Mouse (Mus musculus) neural tube, embryonic 13.5 days (tissue): Measurements from ENCODE around the gene Ifrd2. TPM values are rescaled to one million over a fixed set of nuclear protein-coding genes. Genes with fewer than 3 reads are reported as not detected.
A peak's percentile ranks its signal among the peaks of the same experiment; 100 is the strongest.

Experiments used
- ATAC-seq: fragments of 200-750 bp; cut with Nextera tagmentation; 2 replicates; pipeline ENCODE4 v1.8.0; 2017; ENCODE audit warnings: low read depth, mild to moderate bottlenecking, moderate TSS enrichment, moderate library complexity
- H3K27ac ChIP-seq: fragments of 300-500 bp; sonication (generic); replicated peaks from 2 replicates; pipeline ENCODE4 v1.5.1; 2015; ENCODE audit warnings: moderate library complexity, mild to moderate bottlenecking, inconsistent platforms
- H3K27me3 ChIP-seq: fragments of 300-500 bp; sonication (generic); 2 replicates; pipeline ENCODE4 v1.6.1; 2015; ENCODE audit warnings: mild to moderate bottlenecking, inconsistent platforms
- H3K36me3 ChIP-seq: fragments of 300-500 bp; sonication (generic); 2 replicates; pipeline ENCODE4 v1.6.1; 2015; ENCODE audit warnings: mild to moderate bottlenecking, inconsistent platforms
- H3K4me1 ChIP-seq: fragments of 300-500 bp; sonication (generic); replicated peaks from 2 replicates; pipeline ENCODE4 v1.6.1; 2015; ENCODE audit warnings: inconsistent platforms
- H3K4me2 ChIP-seq: fragments of 300-500 bp; sonication (generic); 2 replicates; pipeline ENCODE4 v1.6.1; 2015; ENCODE audit warnings: inconsistent platforms, mild to moderate bottlenecking, moderate library complexity
- H3K4me3 ChIP-seq: fragments of 300-500 bp; sonication (generic); 2 replicates; pipeline ENCODE4 v1.5.1; 2015; ENCODE audit warnings: mild to moderate bottlenecking, inconsistent platforms
- H3K9ac ChIP-seq: fragments of 300-500 bp; sonication (generic); 2 replicates; pipeline ENCODE4 v1.6.1; 2015; ENCODE audit warnings: moderate library complexity, mild to moderate bottlenecking, inconsistent platforms
- H3K9me3 ChIP-seq: fragments of 300-500 bp; sonication (generic); 2 replicates; pipeline ENCODE4 v1.6.1; 2016; ENCODE audit warnings: inconsistent platforms
- WGBS: fragments of 180-500 bp; shearing (Covaris S2); methylation state at CpG from one replicate; pipeline ENCODE4 v1.1.7; 2015; 5-methylcytosine and 5-hydroxymethylcytosine counted together
- polyA plus RNA-seq: library from polyadenylated mRNA; unstranded; fragments of >200 nt; fragmentation: Nextera tagmentation; extraction: Ambion mirVana; gene quantifications from 2 replicates; pipeline ENCODE4 v1.2.1, GENCODE M21; 2015

The Ifrd2 gene
- polyA plus RNA-seq, 1 experiment from 2014 or later: 13.5 TPM

DNA sequence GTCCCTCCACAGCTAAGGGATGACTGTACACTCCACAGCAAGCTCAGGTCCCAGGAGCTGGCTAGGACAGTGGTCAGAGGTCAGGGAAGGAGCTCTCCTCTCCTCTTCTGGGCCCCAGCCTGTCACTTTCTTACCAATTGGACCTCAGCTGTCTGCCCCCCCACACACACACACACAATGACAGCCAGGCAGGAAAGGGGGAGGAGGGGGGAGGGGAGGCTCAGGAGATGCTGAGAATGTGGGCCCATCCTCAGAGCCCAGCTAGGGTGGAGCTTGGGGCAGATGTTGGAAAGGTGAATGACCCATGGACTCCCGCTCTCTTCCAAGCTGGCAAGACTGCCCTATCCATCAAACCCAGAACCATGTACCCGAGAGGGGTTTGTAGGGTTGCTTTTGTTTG is 19.6 kb downstream of the Ifrd2 start:
- 0 out of 2 replicates have a peak overlapping the region, but pooled peaks have one; percentile 18 for H3K9ac ChIP-seq
- H3K27ac ChIP-seq: no peak overlapping the region
- H3K27me3 ChIP-seq: no peaks in the 10 kb centered on the region
- no peak for ATAC-seq
- H3K4me2 ChIP-seq: peak overlapping the region; percentile 21
- H3K36me3 ChIP-seq: no peaks in the 10 kb centered on the region
- WGBS: 52% methylated on average over 2 of the region's 2 CpGs
- H3K4me1 ChIP-seq: peaks cover 79% of the 10 kb centered on the region
- H3K9me3 ChIP-seq: no peaks in the 10 kb centered on the region
- 0 out of 2 replicates have a peak overlapping the region, but pooled peaks have one; percentile 4 for H3K4me3 ChIP-seq

DNA sequence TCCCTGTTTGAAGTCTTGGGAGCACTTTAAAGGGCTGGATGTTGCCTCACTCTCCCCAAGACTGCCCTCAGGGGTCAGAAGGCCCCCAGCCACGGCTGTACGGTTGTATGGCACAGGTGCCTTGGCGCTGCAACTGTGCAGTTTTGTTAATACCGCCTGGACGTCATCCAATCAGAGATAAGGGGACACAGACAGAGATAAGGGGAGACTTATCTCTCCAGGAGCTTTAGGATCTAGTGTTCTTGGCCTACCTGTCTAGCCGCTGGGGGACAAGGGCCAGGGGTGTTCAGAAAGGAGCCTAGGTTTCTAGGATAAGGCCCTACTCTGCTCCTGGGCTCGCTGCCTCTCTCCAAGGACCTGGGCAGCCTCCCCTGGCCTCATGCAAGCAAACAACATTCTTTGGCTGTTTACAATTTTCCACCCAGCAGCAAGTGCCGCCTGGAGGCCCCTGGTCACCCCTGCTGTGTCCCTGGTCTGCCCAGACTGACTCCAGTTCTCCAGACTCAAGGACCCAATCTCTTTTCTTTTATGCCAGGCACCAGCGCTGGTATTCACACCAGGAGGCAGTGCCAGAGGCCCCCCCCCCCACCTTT is 20.3 kb downstream of the Ifrd2 start:
- WGBS: 62% methylated on average over 9 of the region's 9 CpGs
- Histone ChIP-seq H3K4me2 (no peak overlapping the region), H3K27ac (0 out of 2 replicates have a peak overlapping the region, but pooled peaks have one; percentile 2), H3K4me1 (peaks cover 76% of the 10 kb centered on the region), H3K27me3 (no peaks in the 10 kb centered on the region), H3K36me3 (no peaks in the 10 kb centered on the region), H3K9ac (0 out of 2 replicates have a peak overlapping the region, but pooled peaks have one; percentile 5), H3K9me3 (no peaks in the 10 kb centered on the region), H3K4me3 (no peak overlapping the region)
- no peak for ATAC-seq

DNA sequence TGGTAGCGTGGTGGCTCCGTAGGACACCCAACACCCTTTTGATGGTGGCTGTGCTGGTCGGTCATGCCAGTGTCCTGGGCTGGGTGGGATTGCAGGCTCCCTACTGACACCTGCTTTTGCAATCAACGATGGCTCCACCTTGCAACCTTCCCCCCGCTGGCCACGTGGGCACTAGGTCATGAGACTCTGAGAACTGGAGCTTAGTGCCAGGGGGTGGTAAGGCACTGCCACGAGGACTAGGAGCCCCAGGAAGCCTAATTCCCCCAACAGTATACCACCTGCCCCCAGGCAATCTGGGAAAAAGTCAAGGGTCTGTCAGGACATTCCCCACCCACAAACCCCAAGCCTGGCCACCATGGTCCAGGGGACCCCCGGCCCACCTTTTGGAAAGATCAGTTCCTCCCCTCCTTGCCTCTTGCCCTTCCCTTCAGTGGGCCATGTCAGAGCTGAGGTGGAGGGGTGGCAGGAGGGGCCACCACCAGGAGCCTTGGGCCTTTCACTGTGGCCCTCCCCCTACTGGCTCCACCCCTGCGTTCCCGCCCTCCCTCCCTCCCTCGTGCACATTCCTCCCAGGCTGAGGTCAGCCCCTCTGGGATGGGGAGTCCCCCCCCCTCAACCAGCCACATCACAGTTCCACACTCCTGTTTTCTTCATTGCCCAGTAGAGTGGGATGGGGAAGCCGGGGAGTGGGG is 21.4 kb downstream of the Ifrd2 start, which contains the start of gene Sema3b:
Sema3b (minus strand) TSS at position 489 of the 692 bp plus-strand sequence.
- no peak within 1 kb of the TSS for H3K4me2 ChIP-seq
- no peaks in the 10 kb centered on the region for H3K27me3 ChIP-seq
- H3K9ac ChIP-seq: peak within 1 kb of the TSS; percentile 26; the same call in 1 of the 2 replicates
- 0 out of 2 replicates have a peak within 1 kb of the TSS, but pooled peaks have one; percentile 2 for H3K27ac ChIP-seq
- H3K4me3 ChIP-seq: no peak within 1 kb of the TSS
- no peak for ATAC-seq
- peaks cover 76% of the 10 kb centered on the region for H3K4me1 ChIP-seq
- WGBS: 52% methylated on average over 12 of the region's 12 CpGs
- H3K36me3 ChIP-seq: no peaks in the 10 kb centered on the region
- no peaks in the 10 kb centered on the region for H3K9me3 ChIP-seq

DNA sequence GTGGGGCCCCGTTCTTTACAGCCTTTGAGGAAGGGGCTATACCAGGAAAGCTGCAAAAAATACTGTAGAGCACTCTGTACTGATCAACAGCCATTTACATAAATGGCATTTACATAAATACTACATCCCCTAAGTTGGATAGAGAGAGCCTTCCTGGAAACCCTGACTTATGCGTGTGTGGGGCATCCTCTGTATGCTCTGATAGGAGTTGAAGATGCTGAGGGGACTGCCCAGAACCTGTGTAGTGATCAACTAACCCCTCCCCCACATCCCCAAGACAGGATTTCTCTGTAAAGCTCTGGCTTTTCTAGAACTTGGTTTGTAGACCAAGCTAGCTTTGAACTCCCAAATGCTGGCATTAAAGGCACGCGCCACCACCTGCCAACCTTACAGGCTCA is 22.0 kb downstream of the Ifrd2 start:
- ATAC-seq: no peak
- 70% methylated on average over 4 of the region's 4 CpGs for WGBS
- peaks cover 71% of the 10 kb centered on the region for H3K4me1 ChIP-seq

DNA sequence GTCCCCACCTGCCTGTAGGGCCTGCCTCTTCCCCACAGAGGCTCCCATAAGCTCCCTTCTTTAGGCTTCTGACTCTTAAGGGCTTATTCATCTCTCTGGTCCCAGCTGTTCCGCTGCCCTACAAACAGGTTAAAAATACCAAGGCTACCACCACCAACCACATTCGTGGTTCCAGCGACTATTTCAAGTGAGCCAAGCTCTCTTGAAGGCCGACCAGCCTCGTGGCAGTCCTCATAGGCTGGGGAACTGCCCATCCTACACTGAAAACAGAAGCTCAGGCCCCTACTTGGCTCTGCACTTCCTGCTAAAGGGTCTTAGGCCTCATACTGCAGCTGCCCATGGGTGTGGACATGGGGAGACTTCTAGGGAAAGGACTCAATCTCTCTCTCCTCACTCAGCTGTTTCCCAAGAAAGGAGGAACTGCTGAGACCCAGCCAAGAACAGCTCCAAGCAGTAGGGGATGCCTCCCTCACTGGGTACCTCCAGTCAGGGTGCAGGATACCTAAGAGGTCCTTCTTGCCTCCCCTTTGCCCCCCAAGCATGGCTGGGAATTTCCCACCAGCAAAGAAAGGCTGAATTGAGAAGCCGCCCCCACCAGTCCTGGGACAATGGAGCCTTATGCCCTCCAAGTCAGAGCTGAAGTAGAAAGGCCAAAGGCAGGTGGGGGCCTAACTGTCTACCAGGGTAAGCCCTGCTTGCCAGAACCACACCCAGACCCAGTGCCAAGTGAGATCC is 24.2 kb downstream of the Ifrd2 start:
- WGBS: 73% methylated on average over 6 of the region's 6 CpGs
- H3K4me1 ChIP-seq: peaks cover 62% of the 10 kb centered on the region

More for the DNA sequence above, 22.0 kb downstream of the Ifrd2 start:
- H3K4me2 ChIP-seq: no peak overlapping the region
- no peak overlapping the region for H3K27ac ChIP-seq
- H3K27me3 ChIP-seq: no peaks in the 10 kb centered on the region
- H3K4me3 ChIP-seq: no peak overlapping the region
- no peaks in the 10 kb centered on the region for H3K9me3 ChIP-seq
- H3K9ac ChIP-seq: no peak overlapping the region
- peaks cover 5% of the 10 kb centered on the region for H3K36me3 ChIP-seq

DNA sequence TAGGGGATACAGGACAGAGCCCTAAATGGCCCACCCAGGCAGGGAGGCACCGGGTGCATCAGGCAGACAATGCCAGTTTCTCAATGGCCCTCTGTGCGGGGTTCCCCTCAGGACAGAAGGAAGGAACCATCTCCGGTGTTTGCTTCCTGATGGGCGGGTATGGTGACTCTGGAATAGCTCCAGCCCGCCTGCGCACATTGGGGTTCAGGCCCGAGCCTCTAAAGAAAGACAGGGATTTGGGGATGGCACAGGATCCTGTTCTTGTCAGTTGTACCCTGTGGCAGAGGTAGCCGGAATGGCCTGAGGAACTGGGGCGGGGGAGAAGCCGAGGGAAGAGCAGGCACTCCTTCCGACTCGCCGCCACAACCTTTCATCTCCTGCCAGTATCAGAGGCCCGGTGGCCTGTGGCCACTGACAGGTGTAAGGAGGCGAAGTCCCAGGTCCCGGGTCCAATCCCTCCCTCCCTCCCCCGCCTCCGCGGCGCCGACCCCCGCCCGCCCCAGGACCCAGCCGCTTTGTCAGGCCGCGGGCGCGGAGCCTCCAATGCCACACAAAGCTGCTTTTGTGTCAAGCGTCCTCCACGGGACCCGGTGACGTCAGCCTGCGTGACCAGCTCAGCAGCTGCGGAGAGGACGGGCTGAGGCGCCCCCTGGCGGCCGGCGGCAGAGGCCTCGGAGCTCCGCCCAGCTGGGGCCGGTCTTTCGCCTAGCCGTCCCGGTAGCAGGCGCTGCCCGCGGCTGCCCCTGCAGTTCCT is 24.9 kb downstream of the Ifrd2 start:
- Histone ChIP-seq H3K4me3 (peak overlapping the region; percentile 28), H3K27ac (peak overlapping the region; percentile 98), H3K4me1 (peaks cover 55% of the 10 kb centered on the region), H3K36me3 (peaks cover 33% of the 10 kb centered on the region), H3K4me2 (peak overlapping the region; percentile 55), H3K9me3 (no peaks in the 10 kb centered on the region), H3K27me3 (no peaks in the 10 kb centered on the region), H3K9ac (peak overlapping the region; percentile 76)
- ATAC-seq: peak; percentile 94
- 2% methylated on average over 45 of the region's 48 CpGs for WGBS

More for the DNA sequence above, 24.2 kb downstream of the Ifrd2 start:
- H3K4me2 ChIP-seq: peak overlapping the region; percentile 55
- H3K27ac ChIP-seq: peak overlapping the region; percentile 98
- H3K9me3 ChIP-seq: no peaks in the 10 kb centered on the region
- no peaks in the 10 kb centered on the region for H3K27me3 ChIP-seq
- peak overlapping the region; percentile 76 for H3K9ac ChIP-seq
- no peak; the same call in 1 of the 2 replicates for ATAC-seq
- H3K36me3 ChIP-seq: peaks cover 27% of the 10 kb centered on the region
- peak overlapping the region; percentile 28; the same call in 1 of the 2 replicates for H3K4me3 ChIP-seq

DNA sequence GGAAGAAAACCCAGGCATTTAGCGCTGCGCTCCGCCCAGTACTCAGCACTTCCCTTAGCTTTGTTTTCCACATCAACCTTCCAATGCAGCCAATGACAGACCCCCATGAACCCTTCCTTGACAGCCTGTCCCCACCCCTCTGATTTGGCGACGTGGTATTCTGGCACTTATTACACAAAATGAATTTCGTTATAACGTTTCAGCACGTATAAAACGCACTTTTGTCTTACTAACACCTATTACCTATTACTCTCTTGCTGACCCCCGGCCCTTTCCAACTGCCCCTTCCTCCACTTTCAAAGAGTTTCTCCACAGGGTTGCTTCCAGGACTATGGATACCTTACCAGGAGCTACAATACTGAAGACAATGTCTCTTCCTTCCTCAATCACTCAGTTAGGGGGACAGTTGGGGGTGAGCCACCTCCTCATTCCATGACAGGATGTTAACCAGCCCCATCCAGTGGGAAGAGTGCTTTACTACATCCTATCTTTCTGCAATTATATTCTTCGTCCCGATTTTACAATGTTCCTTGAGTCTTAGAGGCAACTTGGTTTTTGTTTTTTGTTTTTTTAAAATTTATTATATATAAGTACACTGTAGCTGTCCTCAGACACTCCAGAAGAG is 25.6 kb downstream of the Ifrd2 start:
- Histone ChIP-seq H3K27ac (peak overlapping the region; percentile 98), H3K4me1 (peaks cover 50% of the 10 kb centered on the region), H3K36me3 (peaks cover 40% of the 10 kb centered on the region), H3K9me3 (no peaks in the 10 kb centered on the region), H3K9ac (peak overlapping the region; percentile 13), H3K4me3 (peak overlapping the region; percentile 28), H3K27me3 (no peaks in the 10 kb centered on the region), H3K4me2 (peak overlapping the region; percentile 55)
- 9% methylated on average over 12 of the region's 12 CpGs for WGBS
- ATAC-seq: peak; percentile 55

DNA sequence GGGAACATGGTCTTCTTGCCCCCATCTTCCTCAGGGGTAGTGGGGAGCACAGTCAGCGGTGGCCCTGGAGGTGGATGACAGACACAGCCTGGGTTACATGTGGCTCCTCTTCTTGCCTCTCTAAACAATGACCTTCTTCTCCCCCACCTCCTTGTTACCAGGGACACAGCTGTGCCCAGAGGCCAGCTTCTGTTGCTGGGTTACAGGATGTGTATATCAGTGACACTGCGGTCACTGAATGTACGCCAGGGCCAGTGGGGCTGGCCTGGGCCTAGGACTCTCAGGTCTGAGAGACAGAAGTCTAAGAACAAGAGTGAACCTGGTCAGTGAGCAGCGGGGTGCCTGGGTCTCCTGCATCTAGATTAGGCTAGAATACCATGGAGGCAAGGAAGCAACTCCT is 27.6 kb downstream of the Ifrd2 start:
- Histone ChIP-seq H3K9ac (peak overlapping the region; percentile 31; the same call in 1 of the 2 replicates), H3K9me3 (no peaks in the 10 kb centered on the region), H3K27me3 (no peaks in the 10 kb centered on the region), H3K4me2 (no peak overlapping the region), H3K36me3 (peaks cover 60% of the 10 kb centered on the region), H3K4me3 (no peak overlapping the region), H3K27ac (peak overlapping the region; percentile 67), H3K4me1 (peaks cover 54% of the 10 kb centered on the region)
- WGBS: 47% methylated on average over 4 of the region's 4 CpGs
- ATAC-seq: no peak

DNA sequence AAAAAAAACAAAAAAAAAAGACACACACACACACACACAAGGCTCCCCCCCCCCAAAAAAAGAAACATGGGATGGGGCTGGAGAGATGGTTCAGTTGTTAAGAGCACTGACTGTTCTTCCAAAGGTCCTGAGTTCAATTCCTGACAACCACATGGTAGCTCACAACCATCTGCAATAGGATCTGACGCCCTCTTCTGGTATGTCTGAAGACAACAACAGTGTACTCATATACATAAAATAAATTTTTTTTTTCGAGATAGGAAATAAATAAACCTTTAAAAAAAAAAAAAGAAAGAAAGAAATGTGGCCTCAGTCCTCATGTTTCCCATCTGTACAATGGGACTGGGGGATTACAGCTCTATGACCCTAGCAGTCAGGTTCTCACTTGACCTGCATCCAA is 30.0 kb downstream of the Ifrd2 start:
- H3K9ac ChIP-seq: no peak overlapping the region
- H3K36me3 ChIP-seq: peaks cover 70% of the 10 kb centered on the region
- peaks cover 36% of the 10 kb centered on the region for H3K4me1 ChIP-seq
- ATAC-seq: no peak
- no peak overlapping the region for H3K4me3 ChIP-seq
- no peak overlapping the region for H3K27ac ChIP-seq
- H3K4me2 ChIP-seq: no peak overlapping the region
- H3K9me3 ChIP-seq: no peaks in the 10 kb centered on the region
- 86% methylated on average over 2 of the region's 2 CpGs for WGBS
- no peaks in the 10 kb centered on the region for H3K27me3 ChIP-seq

DNA sequence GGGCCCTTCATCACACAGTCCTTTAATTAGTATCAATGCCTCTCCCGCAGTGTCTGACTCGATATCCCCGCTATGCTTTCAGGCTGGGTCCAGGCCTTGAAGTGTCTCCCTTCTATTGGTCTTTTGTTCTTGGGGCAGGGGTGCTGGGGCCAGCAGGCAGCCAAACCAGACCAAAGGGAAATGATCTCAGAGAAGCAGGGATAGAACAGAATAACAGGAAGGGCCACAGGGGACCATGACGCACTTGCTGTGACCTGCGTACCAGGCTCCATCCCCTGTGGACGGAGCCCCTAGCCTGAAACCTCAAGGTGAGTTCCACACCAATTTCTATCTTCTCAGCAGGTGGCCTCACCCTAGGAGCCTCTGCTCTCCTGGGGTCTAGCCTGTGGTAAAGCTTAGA is 30.7 kb downstream of the Ifrd2 start:
- no peak for ATAC-seq
- Histone ChIP-seq H3K9me3 (no peaks in the 10 kb centered on the region), H3K4me2 (no peak overlapping the region), H3K4me3 (no peak overlapping the region), H3K9ac (no peak overlapping the region), H3K27ac (peak overlapping the region; percentile 77), H3K36me3 (peaks cover 77% of the 10 kb centered on the region), H3K27me3 (no peaks in the 10 kb centered on the region), H3K4me1 (peaks cover 32% of the 10 kb centered on the region)
- WGBS: 89% methylated on average over 6 of the region's 6 CpGs
